Mouse (Mus musculus) ZHBTc4 (cell line): ENCODE results near the gene Malsu1.

ENCODE experiments used
- DNase-seq: peaks from one replicate; pipeline ENCODE4 v3.0.0-alpha.2; 2011; ENCODE audit warnings: low read depth, low spot score

The Malsu1 gene

GRCm38 (mm10) chr6:49074117-49074490 is 509 bp downstream of the Malsu1 start:
- peak; percentile 67 for DNase-seq

- DNase-seq: no peak
Observed at GRCm38 (mm10) chr6:49077894-49078293, 4.3 kb downstream of the Malsu1 start.

- DNase-seq: no peak
Observed at GRCm38 (mm10) chr6:49079313-49079712, 5.7 kb downstream of the Malsu1 start.

- DNase-seq: no peak
Observed at GRCm38 (mm10) chr6:49083008-49083407, 9.4 kb downstream of the Malsu1 start.

- no peak for DNase-seq
Observed at GRCm38 (mm10) chr6:49094968-49095367, 21.4 kb downstream of the Malsu1 start.

- DNase-seq: no peak
Observed at GRCm38 (mm10) chr6:49096421-49096820, 22.8 kb downstream of the Malsu1 start.

GRCm38 (mm10) chr6:49096933-49097461 is 23.4 kb downstream of the Malsu1 start:
- DNase-seq: peak; percentile 49

- DNase-seq: no peak
Observed at GRCm38 (mm10) chr6:49097596-49098110, 24.1 kb downstream of the Malsu1 start.

- DNase-seq: peak; percentile 94
Observed at GRCm38 (mm10) chr6:49099086-49099485, 25.5 kb downstream of the Malsu1 start.

- DNase-seq: no peak
Observed at GRCm38 (mm10) chr6:49106746-49107500, 33.3 kb downstream of the Malsu1 start.

GRCm38 (mm10) chr6:49109196-49109595 is 35.6 kb downstream of the Malsu1 start:
- no peak for DNase-seq

- DNase-seq: no peak
Observed at GRCm38 (mm10) chr6:49113895-49114294, 40.3 kb downstream of the Malsu1 start.

- no peak for DNase-seq
Observed at GRCm38 (mm10) chr6:49114457-49114856, 40.9 kb downstream of the Malsu1 start.

- DNase-seq: no peak
Observed at GRCm38 (mm10) chr6:49115550-49115949, 42.0 kb downstream of the Malsu1 start.

GRCm38 (mm10) chr6:49116241-49116640 is 42.6 kb downstream of the Malsu1 start:
- no peak for DNase-seq

GRCm38 (mm10) chr6:49118446-49118845 is 44.9 kb downstream of the Malsu1 start:
- DNase-seq: no peak

GRCm38 (mm10) chr6:49119462-49120135 is 46.0 kb downstream of the Malsu1 start:
- no peak for DNase-seq

GRCm38 (mm10) chr6:49120370-49120769 is 46.8 kb downstream of the Malsu1 start:
- peak; percentile 30 for DNase-seq

- no peak for DNase-seq
Observed at GRCm38 (mm10) chr6:49130328-49130727, 56.7 kb downstream of the Malsu1 start.

- DNase-seq: no peak
Observed at GRCm38 (mm10) chr6:49131855-49132254, 58.3 kb downstream of the Malsu1 start.

GRCm38 (mm10) chr6:49132352-49133090 is 58.9 kb downstream of the Malsu1 start:
- DNase-seq: peak; percentile 77
